Mouse (Mus musculus) spleen, adult 2 months (tissue): Measurements from ENCODE around the gene Stard8. TPM values are rescaled to one million over a fixed set of nuclear protein-coding genes. Genes with fewer than 3 reads are reported as not detected.
"Not testable (repeated sequence)": the region's sequence is repeated elsewhere in the genome, so short reads cannot be mapped to it uniquely, and the experiment has no call there.

Source experiments
- DNase-seq, 2 experiments: peaks; one replicate each; pipeline versions ENCODE4 v3.0.0 to v3.0.0-alpha.2; 2012 to 2021; ENCODE audit warnings: low spot score in 2 of 2, low read depth in 1 of 2
- H3K27ac ChIP-seq: fragments of 200-500 bp; 2 replicates; pipeline ENCODE4 v1.5.1; 2012; ENCODE audit warnings: low read length, inconsistent platforms; ENCODE audit not compliant: insufficient read depth
- H3K27me3 ChIP-seq: fragments of 200-500 bp; 2 replicates; pipeline ENCODE4 v1.6.1; 2012; ENCODE audit warnings: mild to moderate bottlenecking, moderate library complexity, low read length, inconsistent platforms; ENCODE audit not compliant: control insufficient read depth, insufficient read depth
- H3K36me3 ChIP-seq: fragments of 200-500 bp; 2 replicates; pipeline ENCODE4 v1.6.1; 2012; ENCODE audit warnings: mild to moderate bottlenecking, low read length, inconsistent platforms; ENCODE audit not compliant: control insufficient read depth, insufficient read depth
- H3K4me1 ChIP-seq: fragments of 200-500 bp; 2 replicates; pipeline ENCODE4 v1.6.1; 2011; ENCODE audit warnings: inconsistent platforms; ENCODE audit not compliant: control insufficient read depth, insufficient read depth, insufficient read length
- H3K4me3 ChIP-seq: fragments of 200-500 bp; 2 replicates; pipeline ENCODE4 v1.5.1; 2011; ENCODE audit warnings: mild to moderate bottlenecking, inconsistent platforms; ENCODE audit not compliant: insufficient read depth, insufficient read length; ENCODE audit errors: extremely low read depth
- CTCF ChIP-seq: fragments of 200-500 bp; IDR thresholded peaks from 2 replicates; pipeline ENCODE4 v1.5.1; 2011; ENCODE audit warnings: mild to moderate bottlenecking, inconsistent platforms; ENCODE audit not compliant: insufficient read depth, insufficient read length, insufficient replicate concordance; ENCODE audit errors: extremely low read depth
- POLR2A ChIP-seq: fragments of 200-500 bp; IDR thresholded peaks from 2 replicates; pipeline ENCODE4 v1.6.1; 2011; ENCODE audit warnings: low read depth, low read length, inconsistent platforms
- WGBS: fragments of 180-500 bp; shearing (Covaris S2); methylation state at CpG from one replicate; pipeline ENCODE4 v1.1.7; 2018; 5-methylcytosine and 5-hydroxymethylcytosine counted together
- polyA plus RNA-seq: library from polyadenylated mRNA; depleted of rRNA; stranded (reverse); fragments of >200 nt; gene quantifications from 2 replicates; pipeline ENCODE4 v1.2.3, GENCODE M21; 2012; rRNA removed

The Stard8 gene
- 7.2 and 7.7 TPM in 2 replicates for polyA plus RNA-seq

DNA sequence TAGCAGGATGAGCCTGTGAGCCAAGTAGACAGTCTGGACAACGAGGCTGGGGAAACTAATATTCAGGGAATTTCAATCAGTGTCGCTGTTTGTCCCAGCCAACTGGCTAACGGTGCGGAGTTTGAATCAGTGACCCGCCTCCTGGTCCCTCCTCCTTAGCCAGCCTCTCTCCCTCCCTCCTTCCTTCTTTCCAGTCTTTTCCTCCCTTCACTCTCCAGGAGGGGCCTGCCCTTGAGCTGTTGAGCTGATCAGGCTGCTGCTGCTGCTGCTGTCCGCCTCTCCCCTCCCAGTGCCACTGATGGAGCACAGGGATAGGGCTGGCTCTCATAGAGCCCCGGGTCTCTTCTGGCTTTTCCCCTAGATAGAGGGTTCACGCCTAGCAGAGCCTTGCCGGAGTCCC lies at the start of gene Stard8:
Gene Stard8 (plus strand): TSS at position 203 of the 400 bp plus-strand sequence.
- H3K4me1 ChIP-seq = no peaks in the 10 kb centered on the region
- TF ChIP-seq POLR2A (no peak), CTCF (no peak)
- no peaks in the 10 kb centered on the region for H3K27me3 ChIP-seq
- no peaks in the 10 kb centered on the region for H3K36me3 ChIP-seq
- no peak within 1 kb of the TSS for H3K27ac ChIP-seq
- H3K4me3 ChIP-seq = no peak within 1 kb of the TSS
- no peak for DNase-seq
- WGBS = 74% methylated on average over 9 of the region's 9 CpGs

DNA sequence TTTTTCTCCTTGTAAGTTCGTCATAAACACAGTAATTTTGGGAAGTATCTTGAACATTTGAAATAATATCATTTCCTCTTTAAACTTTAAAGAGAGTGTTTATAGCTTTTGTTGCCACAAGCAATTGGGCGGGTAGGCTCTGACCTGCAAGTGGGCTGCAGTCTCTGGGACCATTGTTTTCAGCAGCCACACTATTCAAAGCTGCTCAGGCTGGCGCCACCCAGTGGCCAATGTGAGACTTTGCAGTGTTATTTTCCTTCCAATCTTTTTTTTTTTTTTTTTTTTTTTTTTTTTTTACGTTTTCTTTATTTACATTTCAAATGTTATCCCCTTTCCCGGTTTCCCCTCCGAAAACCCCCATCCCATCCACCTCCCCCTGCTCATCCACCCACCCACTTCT lies 49.1 kb upstream of the Stard8 start:
- no peak overlapping the region for H3K27ac ChIP-seq
- no peaks in the 10 kb centered on the region for H3K27me3 ChIP-seq
- DNase-seq = peak in 1 of 2 experiments; percentile 6
- TF ChIP-seq CTCF = peak; percentile 26; the same call in 1 of the 2 replicates
- TF ChIP-seq POLR2A = no peak
- WGBS = 29% methylated on average over 6 of the region's 6 CpGs
- H3K4me1 ChIP-seq = no peaks in the 10 kb centered on the region
- no peaks in the 10 kb centered on the region for H3K36me3 ChIP-seq
- no peak overlapping the region for H3K4me3 ChIP-seq

DNA sequence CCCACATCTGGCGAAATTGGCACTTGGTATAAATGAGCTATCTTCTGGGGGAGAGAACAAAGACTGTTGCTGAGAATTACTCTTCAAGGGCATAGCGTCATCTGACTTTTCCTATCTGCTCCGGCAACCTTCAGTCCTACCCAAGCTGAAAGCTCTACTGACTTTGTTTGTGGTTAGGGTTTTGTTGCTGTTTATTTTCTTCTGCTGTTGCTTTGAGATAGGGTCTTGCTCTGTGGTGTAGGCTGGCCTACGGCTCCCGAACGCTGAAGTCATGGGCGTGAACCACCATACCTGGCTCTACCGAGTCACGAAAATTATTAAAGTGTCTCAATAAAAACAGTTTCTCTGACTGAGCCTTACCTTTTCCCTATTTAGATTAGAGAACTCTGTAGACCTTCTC lies 44.8 kb upstream of the Stard8 start:
- no peak overlapping the region for H3K27ac ChIP-seq
- WGBS = 82% methylated on average over 9 of the region's 9 CpGs
- H3K36me3 ChIP-seq = no peaks in the 10 kb centered on the region
- DNase-seq = no peak
- no peaks in the 10 kb centered on the region for H3K27me3 ChIP-seq
- no peaks in the 10 kb centered on the region for H3K4me1 ChIP-seq
- no peak overlapping the region for H3K4me3 ChIP-seq
- TF ChIP-seq POLR2A = no peak

DNA sequence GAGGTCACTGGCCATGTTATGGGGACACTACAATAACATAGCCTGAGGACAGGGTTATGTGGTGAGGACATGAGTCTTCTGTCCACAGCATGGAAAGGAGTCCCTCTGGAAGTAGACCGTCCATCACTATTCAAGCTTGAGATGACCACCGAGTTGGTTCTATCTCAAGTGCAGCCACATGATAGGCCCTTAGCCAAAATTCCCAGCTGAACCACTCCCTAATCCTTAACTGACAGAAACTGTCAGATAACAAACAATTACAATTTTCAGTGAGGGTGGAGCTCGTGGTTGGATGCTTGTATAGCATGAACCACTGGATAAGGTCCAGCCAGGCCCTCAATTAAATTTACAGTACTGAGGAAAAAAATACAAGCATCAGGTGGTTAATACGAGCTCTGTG lies 44.0 kb upstream of the Stard8 start:
- H3K27ac ChIP-seq = no peak overlapping the region
- TF ChIP-seq POLR2A = no peak
- no peak for TF ChIP-seq CTCF
- H3K36me3 ChIP-seq = no peaks in the 10 kb centered on the region
- 67% methylated on average over 4 of the region's 4 CpGs for WGBS
- H3K4me1 ChIP-seq = no peaks in the 10 kb centered on the region
- no peak for DNase-seq
- no peaks in the 10 kb centered on the region for H3K27me3 ChIP-seq
- H3K4me3 ChIP-seq = no peak overlapping the region

DNA sequence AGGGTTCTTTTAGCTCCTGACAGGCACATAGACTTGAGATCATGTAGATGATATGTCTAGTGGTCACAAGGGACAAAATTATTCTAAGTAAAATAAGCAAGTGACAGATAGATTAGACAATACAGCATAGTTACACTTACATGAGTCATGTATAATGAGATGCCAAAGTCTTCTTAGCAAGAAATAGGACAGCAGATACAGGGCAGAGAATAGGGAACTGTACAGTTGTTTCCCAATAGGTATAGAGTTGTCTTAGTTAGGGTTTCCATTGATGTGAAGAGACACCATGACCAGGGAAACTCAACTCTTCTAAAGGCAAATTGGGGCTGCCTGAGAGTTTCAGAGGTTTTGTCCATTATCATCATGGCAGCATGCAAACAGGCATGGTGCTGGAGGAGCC lies 39.3 kb upstream of the Stard8 start:
- Histone ChIP-seq H3K4me1 (no peaks in the 10 kb centered on the region), H3K4me3 (no peak overlapping the region), H3K27ac (no peak overlapping the region), H3K36me3 (no peaks in the 10 kb centered on the region), H3K27me3 (no peaks in the 10 kb centered on the region)
- no peak for TF ChIP-seq CTCF
- TF ChIP-seq POLR2A = no peak
- no peak for DNase-seq

DNA sequence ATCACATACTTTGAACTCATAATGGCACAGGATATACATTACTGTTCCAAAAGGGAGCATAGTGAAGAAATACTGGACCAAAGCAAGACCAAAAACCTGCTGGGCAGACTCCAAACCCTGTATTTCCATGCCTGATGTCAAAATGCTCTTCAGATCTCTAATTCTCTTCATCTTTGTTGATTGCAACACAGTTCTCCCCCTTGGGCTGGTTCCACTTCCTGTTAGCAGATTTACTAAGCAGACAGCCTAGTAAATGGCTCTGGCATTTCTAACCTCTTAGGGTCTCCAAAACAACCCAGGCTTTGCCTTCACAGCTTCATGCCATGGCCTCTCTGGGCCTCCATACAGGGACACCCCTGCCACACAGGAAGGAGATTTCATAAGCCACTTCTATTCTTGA lies 38.5 kb upstream of the Stard8 start:
- no peak for DNase-seq
- Histone ChIP-seq H3K27ac (no peak overlapping the region), H3K27me3 (no peaks in the 10 kb centered on the region), H3K4me3 (no peak overlapping the region), H3K4me1 (no peaks in the 10 kb centered on the region), H3K36me3 (no peaks in the 10 kb centered on the region)
- TF ChIP-seq POLR2A (no peak), CTCF (no peak)

DNA sequence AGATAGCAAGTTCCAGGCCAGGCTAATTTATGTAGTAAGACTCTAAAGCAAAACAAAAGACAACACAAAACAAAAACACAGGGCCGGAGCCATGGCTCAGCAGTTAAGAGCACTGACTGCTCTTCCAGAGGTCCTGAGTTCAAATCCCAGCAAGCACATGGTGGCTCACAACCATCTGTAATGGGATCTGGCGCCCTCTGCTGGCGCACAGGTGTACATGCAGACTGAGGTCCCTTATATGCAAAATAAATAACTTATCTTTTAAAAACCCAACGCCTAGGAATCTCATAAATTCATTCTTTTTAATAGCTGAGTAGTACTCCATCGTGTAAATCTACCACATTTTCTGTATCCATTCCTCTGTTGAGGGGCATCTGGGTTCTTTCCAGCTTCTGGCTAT lies 16.4 kb upstream of the Stard8 start:
- WGBS = 49% methylated on average over 5 of the region's 5 CpGs
- not testable (repeated sequence) for H3K27ac ChIP-seq, H3K36me3 ChIP-seq, DNase-seq, H3K4me3 ChIP-seq, H3K27me3 ChIP-seq, H3K4me1 ChIP-seq
